Mouse (Mus musculus): ENCODE measurements around the gene Slc25a38.
"Not testable (repeated sequence)": the region's sequence is repeated elsewhere in the genome, so short reads cannot be mapped to it uniquely, and the experiment has no call there.

The Slc25a38 gene

GRCm38 (mm10) chr9:120108953-120109352 is 1.2 kb upstream of the Slc25a38 start:
- DNase-seq = not testable (repeated sequence)

GRCm38 (mm10) chr9:120111156-120111945 is 1.2 kb downstream of the Slc25a38 start:
- no peak for DNase-seq

- DNase-seq = no peak
Observed at GRCm38 (mm10) chr9:120112472-120112871, 2.3 kb downstream of the Slc25a38 start.

- DNase-seq = no peak
Observed at GRCm38 (mm10) chr9:120113456-120113855, 3.3 kb downstream of the Slc25a38 start.

GRCm38 (mm10) chr9:120114051-120114788 is 4.0 kb downstream of the Slc25a38 start:
- no peak for DNase-seq

GRCm38 (mm10) chr9:120114789-120115151 is 4.6 kb downstream of the Slc25a38 start:
- DNase-seq = no peak

GRCm38 (mm10) chr9:120115580-120115979 is 5.4 kb downstream of the Slc25a38 start:
- DNase-seq = no peak

GRCm38 (mm10) chr9:120116184-120116624 is 6.0 kb downstream of the Slc25a38 start:
- DNase-seq = no peak

GRCm38 (mm10) chr9:120118212-120118611 is 8.0 kb downstream of the Slc25a38 start:
- no peak for DNase-seq

- no peak for DNase-seq
Observed at GRCm38 (mm10) chr9:120120503-120120902, 10.3 kb downstream of the Slc25a38 start.

GRCm38 (mm10) chr9:120126868-120127267 is 16.7 kb downstream of the Slc25a38 start:
- DNase-seq = no peak

GRCm38 (mm10) chr9:120127538-120128251 is 17.5 kb downstream of the Slc25a38 start, which contains the start of gene Rpsa:
Gene Rpsa (plus strand): TSS chr9:120127689.
- DNase-seq = peak; percentile 93 to 95

- no peak for DNase-seq
Observed at GRCm38 (mm10) chr9:120129276-120129675, 19.1 kb downstream of the Slc25a38 start.

- no peak for DNase-seq
Observed at GRCm38 (mm10) chr9:120131784-120132288, 21.7 kb downstream of the Slc25a38 start.

GRCm38 (mm10) chr9:120132980-120133754 is 23.0 kb downstream of the Slc25a38 start:
- no peak for DNase-seq

GRCm38 (mm10) chr9:120133755-120134475 is 23.7 kb downstream of the Slc25a38 start:
- DNase-seq = no peak

- DNase-seq = no peak
Observed at GRCm38 (mm10) chr9:120134529-120135160, 24.5 kb downstream of the Slc25a38 start.

- DNase-seq = no peak
Observed at GRCm38 (mm10) chr9:120135454-120135853, 25.3 kb downstream of the Slc25a38 start.

GRCm38 (mm10) chr9:120140652-120141051 is 30.5 kb downstream of the Slc25a38 start:
- DNase-seq = peak in 1 of 2 experiments; percentile 28

GRCm38 (mm10) chr9:120144474-120144873 is 34.3 kb downstream of the Slc25a38 start:
- DNase-seq = no peak
